Mouse (Mus musculus) ES-Bruce4 (cell line): ENCODE data around the gene St8sia1.

Source experiments
- CTCF ChIP-seq: IDR thresholded peaks from one replicate; pipeline ENCODE4 v1.8.1; 2011; ENCODE audit warnings: low read depth, low read length
- POLR2A ChIP-seq: IDR thresholded peaks from one replicate; pipeline ENCODE4 v1.8.1; 2011; ENCODE audit warnings: low read length; ENCODE audit not compliant: insufficient read depth

DNA sequence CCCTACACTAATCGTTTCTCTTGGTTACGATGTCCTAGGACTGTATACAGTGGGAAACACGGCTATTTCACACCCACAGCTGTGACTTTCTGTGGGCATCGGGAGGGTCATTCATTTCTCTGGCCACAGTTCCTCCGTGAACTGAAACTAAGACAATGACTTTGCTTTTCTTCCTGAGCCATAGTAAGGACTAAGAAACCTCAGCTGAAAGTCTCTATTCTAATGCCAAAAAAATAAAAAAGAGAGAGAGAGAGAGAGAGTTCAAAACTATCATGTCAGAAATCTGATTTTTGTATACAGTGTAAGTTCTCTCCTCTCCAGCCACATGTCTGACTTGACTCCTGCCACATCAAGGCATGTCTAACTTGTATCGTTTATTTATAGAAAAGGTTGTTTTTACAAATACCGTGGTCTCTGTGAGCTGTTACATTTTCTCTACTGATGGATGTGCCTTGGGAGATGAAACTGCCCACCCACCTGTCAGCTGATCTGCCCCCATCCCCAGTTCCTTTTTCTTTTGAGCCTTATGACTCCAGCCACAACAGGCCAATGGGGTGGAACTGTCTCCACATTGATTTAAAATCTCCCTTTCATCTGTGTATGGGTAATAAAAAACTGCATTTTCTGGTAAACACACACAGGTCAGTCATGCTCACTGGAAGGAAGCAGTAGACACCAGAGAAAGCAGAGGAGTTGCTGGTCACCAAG, 94.4 kb downstream of the St8sia1 start:
- TF ChIP-seq POLR2A (no peak), CTCF (no peak)
